ENCODE assay signal across 9 mouse cellular contexts in genomic region chr12:110278853-110279252, GRCm38 (mm10). TPM values are rescaled to one million over a fixed set of nuclear protein-coding genes. Genes with fewer than 3 reads are reported as not detected.
DNase-seq lines count a peak whose midpoint lies in the region; ATAC-seq and TF ChIP-seq lines count a peak whose summit lies in the region.
"Had no signal": no experiment of that assay in that cellular context is flagged by ENCODE, and none has a peak within 500 bp of the region (broad histone marks: within the 10 kb centered on the region; RNA-seq: fewer than 3 reads in every experiment).

Gene Dio3, plus strand, starts transcription at chr12:110279068.

- no peak within 1 kb of the TSS for H3K27ac ChIP-seq in layer of hippocampus, adult 2 months
- H3K27ac ChIP-seq in heart, embryonic 13.5 days (replicated peaks), result no peak within 1 kb of the TSS

- DNase-seq in layer of hippocampus, adult 2 months (ENCODE audit: low spot score in 2 of 2), result no peak
- DNase-seq in layer of hippocampus, postnatal 25 days (ENCODE audit: extremely low spot score in 1 of 2, low spot score in 1 of 2), result no peak
- peak; percentile 62 to 79 for DNase-seq in kidney, postnatal 25 days
- peak; percentile 55 for DNase-seq in mesoderm, embryonic 11.5 days (ENCODE audit: low read depth, low spot score)
- DNase-seq in urinary bladder, adult 2 months (ENCODE audit: low spot score), result peak; percentile 51
- DNase-seq in left cerebral cortex, postnatal 14 days (ENCODE audit: low spot score in 2 of 2), result no peak
- DNase-seq in frontal cortex, postnatal 14 days (ENCODE audit: low spot score in 2 of 2), result no peak

- peaks cover 100% of the 10 kb centered on the region for H3K27me3 ChIP-seq in heart, embryonic 13.5 days (replicated peaks)

- ATAC-seq in heart, embryonic 13.5 days (ENCODE audit: extremely low read depth, insufficient number of reproducible peaks, low FRiP score, low TSS enrichment), result no peak

- intact Hi-C loops in left cerebral cortex, postnatal 14 days (cut with DNase I), result no loop called here

- peak within 1 kb of the TSS; percentile 70 for H3K4me2 ChIP-seq in heart, embryonic 13.5 days

- peaks cover 15% of the 10 kb centered on the region for H3K4me1 ChIP-seq in heart, embryonic 13.5 days

- 1% methylated on average over 34 of the region's 34 CpGs for WGBS in heart, embryonic 13.5 days

- H3K9ac ChIP-seq in heart, embryonic 13.5 days, result no peak within 1 kb of the TSS

- H3K9me3 ChIP-seq in heart, embryonic 13.5 days, result no peaks in the 10 kb centered on the region

- TF ChIP-seq CTCF in layer of hippocampus, adult 2 months (conservative IDR thresholded peaks at IDR 0.05), result no peak

- no peaks in the 10 kb centered on the region for H3K36me3 ChIP-seq in heart, embryonic 13.5 days

- H3K4me3 ChIP-seq in layer of hippocampus, adult 2 months, result peak within 1 kb of the TSS; percentile 33
- peak within 1 kb of the TSS; percentile 50 for H3K4me3 ChIP-seq in heart, embryonic 13.5 days

RNA-seq across cellular contexts. Expression of gene Dio3, which starts in this region (rescaled TPM):
- total RNA-seq in layer of hippocampus, adult 2 months (2021), result 1 to 10 TPM; 4.3 to 5.9 TPM
- 1 to 10 TPM; 2.4 to 7.7 TPM for total RNA-seq in layer of hippocampus, postnatal 25 days (2021)
- polyA plus RNA-seq in heart, embryonic 13.5 days (2015; fragmentation: Nextera tagmentation; extraction: Ambion mirVana), result 0.25 and 0.27 TPM in 2 replicates
- 0.57 and 0.85 TPM in 2 replicates for polyA plus RNA-seq in urinary bladder, adult 2 months (2012; rRNA removed)
- total RNA-seq in left cerebral cortex, postnatal 14 days (2021), result 1 to 10 TPM; 1.2 to 4.1 TPM
- total RNA-seq: CH12.LX had no signal

Comparison
In these comparisons a context has a peak if more than half of its experiments do, and no peak if none do; other contexts are left out.
1. Peak in DNase-seq in urinary bladder, adult 2 months; RNA of the gene not detected or under 1 TPM.
2. DNase-seq: peak in kidney, postnatal 25 days (2 of 2) and mesoderm, embryonic 11.5 days (single experiment); none in layer of hippocampus, adult 2 months (0 of 2), layer of hippocampus, postnatal 25 days (0 of 2), left cerebral cortex, postnatal 14 days (0 of 2) and frontal cortex, postnatal 14 days (0 of 2).